Mouse (Mus musculus) cerebellum, adult 2 months (tissue): Measurements from ENCODE around the gene Gsk3b. TPM values are rescaled to one million over a fixed set of nuclear protein-coding genes. Genes with fewer than 3 reads are reported as not detected.

ENCODE experiments used
- DNase-seq, 2 experiments: peaks; one replicate each; pipeline ENCODE4 v3.0.0; 2021
- H3K27ac ChIP-seq: fragments of 200-500 bp; 2 replicates; pipeline ENCODE4 v1.5.1; 2012; ENCODE audit warnings: low read length, control low read depth, inconsistent platforms; ENCODE audit not compliant: insufficient read depth
- H3K27me3 ChIP-seq: fragments of 200-500 bp; 2 replicates; pipeline ENCODE4 v1.6.1; 2012; ENCODE audit warnings: inconsistent platforms, mild to moderate bottlenecking, low read length, moderate library complexity; ENCODE audit not compliant: control insufficient read depth, insufficient read depth
- H3K4me1 ChIP-seq: fragments of 200-500 bp; 2 replicates; pipeline ENCODE4 v1.6.1; 2011; ENCODE audit warnings: low read length; ENCODE audit not compliant: control insufficient read depth, insufficient read depth
- H3K4me3 ChIP-seq: fragments of 200-500 bp; replicated peaks from 2 replicates; pipeline ENCODE3; 2011; ENCODE audit warnings: mild to moderate bottlenecking, low read depth, low read length, control low read depth; ENCODE audit not compliant: insufficient read depth
- CTCF ChIP-seq: fragments of 200-500 bp; IDR thresholded peaks from 2 replicates; pipeline ENCODE4 v1.5.1; 2011; ENCODE audit warnings: low read depth, mild to moderate bottlenecking, control low read depth, low read length, moderate library complexity, borderline replicate concordance; ENCODE audit not compliant: insufficient read depth
- POLR2A ChIP-seq: fragments of 200-500 bp; IDR thresholded peaks from 2 replicates; pipeline ENCODE4 v1.6.1; 2011; ENCODE audit warnings: low read length, control low read depth, borderline replicate concordance; ENCODE audit not compliant: insufficient read depth
- WGBS: fragments of 180-500 bp; shearing (Covaris S2); methylation state at CpG from one replicate; pipeline ENCODE4 v1.1.7; 2018; 5-methylcytosine and 5-hydroxymethylcytosine counted together
- polyA plus RNA-seq: library from polyadenylated mRNA; depleted of rRNA; stranded (reverse); fragments of >200 nt; gene quantifications from 2 replicates; pipeline ENCODE4 v1.2.3, GENCODE M21; 2012

The Gsk3b gene
- polyA plus RNA-seq, 1 experiment: 48.7 TPM

- no peak overlapping the region for H3K4me3 ChIP-seq
- no peak for TF ChIP-seq POLR2A
- TF ChIP-seq CTCF: no peak
- no peaks in the 10 kb centered on the region for H3K27me3 ChIP-seq
- H3K27ac ChIP-seq: no peak overlapping the region
- H3K4me1 ChIP-seq: no peaks in the 10 kb centered on the region
- no peak for DNase-seq
- WGBS: 89% methylated on average over 6 of the region's 6 CpGs
Observed at GRCm38 (mm10) chr16:38250467-38250866, 161.7 kb downstream of the Gsk3b start.

GRCm38 (mm10) chr16:38254001-38254400 is 165.2 kb downstream of the Gsk3b start:
- WGBS: 78% methylated on average over 14 of the region's 14 CpGs
- no peak for TF ChIP-seq POLR2A
- no peak for TF ChIP-seq CTCF
- DNase-seq: no peak
- Histone ChIP-seq H3K4me1 (no peaks in the 10 kb centered on the region), H3K4me3 (no peak overlapping the region), H3K27me3 (no peaks in the 10 kb centered on the region), H3K27ac (no peak overlapping the region)

- Histone ChIP-seq H3K27ac (no peak overlapping the region), H3K4me1 (no peaks in the 10 kb centered on the region), H3K4me3 (no peak overlapping the region), H3K27me3 (no peaks in the 10 kb centered on the region)
- no peak for DNase-seq
- WGBS: 66% methylated on average over 4 of the region's 4 CpGs
- no peak for TF ChIP-seq CTCF
Observed at GRCm38 (mm10) chr16:38255107-38255506, 166.3 kb downstream of the Gsk3b start.

- Histone ChIP-seq H3K27ac (no peak overlapping the region), H3K4me1 (no peaks in the 10 kb centered on the region), H3K4me3 (no peak overlapping the region), H3K27me3 (no peaks in the 10 kb centered on the region)
- no peak for DNase-seq
- TF ChIP-seq POLR2A (no peak), CTCF (no peak)
- WGBS: 92% methylated on average over 9 of the region's 9 CpGs
Observed at GRCm38 (mm10) chr16:38255927-38256326, 167.1 kb downstream of the Gsk3b start.

- TF ChIP-seq CTCF (no peak), POLR2A (no peak)
- H3K27me3 ChIP-seq: no peaks in the 10 kb centered on the region
- DNase-seq: no peak
- 74% methylated on average over 3 of the region's 3 CpGs for WGBS
- no peaks in the 10 kb centered on the region for H3K4me1 ChIP-seq
- H3K4me3 ChIP-seq: no peak overlapping the region
- no peak overlapping the region for H3K27ac ChIP-seq
Observed at GRCm38 (mm10) chr16:38271601-38272000, 182.8 kb downstream of the Gsk3b start.

- no peak for TF ChIP-seq POLR2A
- TF ChIP-seq CTCF: no peak
Observed at GRCm38 (mm10) chr16:38272483-38272882, 183.7 kb downstream of the Gsk3b start.

GRCm38 (mm10) chr16:38274737-38275136 is 185.9 kb downstream of the Gsk3b start:
- no peaks in the 10 kb centered on the region for H3K4me1 ChIP-seq
- H3K27ac ChIP-seq: no peak overlapping the region
- 71% methylated on average over 2 of the region's 2 CpGs for WGBS
- TF ChIP-seq CTCF (no peak), POLR2A (no peak)
- H3K27me3 ChIP-seq: no peaks in the 10 kb centered on the region
- no peak overlapping the region for H3K4me3 ChIP-seq
- DNase-seq: no peak

More at GRCm38 (mm10) chr16:38272483-38272882, 183.7 kb downstream of the Gsk3b start:
- no peaks in the 10 kb centered on the region for H3K27me3 ChIP-seq
- no peaks in the 10 kb centered on the region for H3K4me1 ChIP-seq
- H3K4me3 ChIP-seq: no peak overlapping the region
- H3K27ac ChIP-seq: no peak overlapping the region
- 46% methylated on average over 5 of the region's 5 CpGs for WGBS
- DNase-seq: no peak

GRCm38 (mm10) chr16:38279794-38280193 is 191.0 kb downstream of the Gsk3b start:
- TF ChIP-seq CTCF (no peak), POLR2A (no peak)

More at GRCm38 (mm10) chr16:38279794-38280193, 191.0 kb downstream of the Gsk3b start:
- no peak for DNase-seq
- no peaks in the 10 kb centered on the region for H3K27me3 ChIP-seq
- no peaks in the 10 kb centered on the region for H3K4me1 ChIP-seq
- H3K4me3 ChIP-seq: no peak overlapping the region
- 88% methylated on average over 5 of the region's 5 CpGs for WGBS
- H3K27ac ChIP-seq: no peak overlapping the region
